Mouse (Mus musculus) gastrocnemius, postnatal 25 days (tissue): Measurements from ENCODE around the gene Nfic. TPM values are rescaled to one million over a fixed set of nuclear protein-coding genes. Genes with fewer than 3 reads are reported as not detected.

Experiments used
- DNase-seq: peaks from one replicate; pipeline ENCODE4 v3.0.0; 2022
- total RNA-seq, 2 experiments: library from RNA; stranded (reverse); gene quantifications; 1 replicate in 1 of 2; 2 replicates in 1 of 2; pipeline ENCODE4 v1.2.3; 2021

Gene Nfic
- total RNA-seq, 2 experiments from 2014 or later = 215 to 268 TPM

- no peak for DNase-seq
Measured at GRCm38 (mm10) chr10:81485479-81486018, 30.1 kb upstream of the Nfic start.

GRCm38 (mm10) chr10:81485060-81485449 lies 29.6 kb upstream of the Nfic start:
- no peak for DNase-seq

- DNase-seq = no peak
Measured at GRCm38 (mm10) chr10:81484441-81485059, 29.1 kb upstream of the Nfic start.

GRCm38 (mm10) chr10:81483983-81484382 lies 28.5 kb upstream of the Nfic start:
- no peak for DNase-seq

GRCm38 (mm10) chr10:81482533-81482889 lies 27.1 kb upstream of the Nfic start, which contains the start of gene Celf5:
Gene Celf5, minus strand, starts transcription at chr10:81482709.
- DNase-seq = peak; percentile 44

GRCm38 (mm10) chr10:81481605-81482532 lies 26.4 kb upstream of the Nfic start:
- DNase-seq = no peak

- DNase-seq = no peak
Measured at GRCm38 (mm10) chr10:81474461-81474860, 19.0 kb upstream of the Nfic start.

GRCm38 (mm10) chr10:81473003-81473451 lies 17.6 kb upstream of the Nfic start:
- DNase-seq = no peak

- DNase-seq = no peak
Measured at GRCm38 (mm10) chr10:81472403-81473002, 17.1 kb upstream of the Nfic start.

- DNase-seq = no peak
Measured at GRCm38 (mm10) chr10:81470454-81470853, 15.0 kb upstream of the Nfic start.

- no peak for DNase-seq
Measured at GRCm38 (mm10) chr10:81469253-81469652, 13.8 kb upstream of the Nfic start.

- no peak for DNase-seq
Measured at GRCm38 (mm10) chr10:81467670-81468235, 12.3 kb upstream of the Nfic start.

- DNase-seq = no peak
Measured at GRCm38 (mm10) chr10:81466881-81467280, 11.4 kb upstream of the Nfic start.

- DNase-seq = no peak
Measured at GRCm38 (mm10) chr10:81466066-81466465, 10.6 kb upstream of the Nfic start.

- DNase-seq = no peak
Measured at GRCm38 (mm10) chr10:81465265-81465645, 9.8 kb upstream of the Nfic start.

GRCm38 (mm10) chr10:81464405-81465264 lies 9.2 kb upstream of the Nfic start:
- peak; percentile 66 for DNase-seq

GRCm38 (mm10) chr10:81463531-81463930 lies 8.1 kb upstream of the Nfic start:
- no peak for DNase-seq

- DNase-seq = no peak
Measured at GRCm38 (mm10) chr10:81462917-81463316, 7.5 kb upstream of the Nfic start.

GRCm38 (mm10) chr10:81462415-81462804 lies 7.0 kb upstream of the Nfic start:
- DNase-seq = no peak

GRCm38 (mm10) chr10:81461673-81462414 lies 6.4 kb upstream of the Nfic start:
- no peak for DNase-seq

GRCm38 (mm10) chr10:81460951-81461350 lies 5.5 kb upstream of the Nfic start:
- DNase-seq = no peak
